Mouse (Mus musculus): Measurements from ENCODE around the gene Mlxipl.

Mlxipl gene

DNA sequence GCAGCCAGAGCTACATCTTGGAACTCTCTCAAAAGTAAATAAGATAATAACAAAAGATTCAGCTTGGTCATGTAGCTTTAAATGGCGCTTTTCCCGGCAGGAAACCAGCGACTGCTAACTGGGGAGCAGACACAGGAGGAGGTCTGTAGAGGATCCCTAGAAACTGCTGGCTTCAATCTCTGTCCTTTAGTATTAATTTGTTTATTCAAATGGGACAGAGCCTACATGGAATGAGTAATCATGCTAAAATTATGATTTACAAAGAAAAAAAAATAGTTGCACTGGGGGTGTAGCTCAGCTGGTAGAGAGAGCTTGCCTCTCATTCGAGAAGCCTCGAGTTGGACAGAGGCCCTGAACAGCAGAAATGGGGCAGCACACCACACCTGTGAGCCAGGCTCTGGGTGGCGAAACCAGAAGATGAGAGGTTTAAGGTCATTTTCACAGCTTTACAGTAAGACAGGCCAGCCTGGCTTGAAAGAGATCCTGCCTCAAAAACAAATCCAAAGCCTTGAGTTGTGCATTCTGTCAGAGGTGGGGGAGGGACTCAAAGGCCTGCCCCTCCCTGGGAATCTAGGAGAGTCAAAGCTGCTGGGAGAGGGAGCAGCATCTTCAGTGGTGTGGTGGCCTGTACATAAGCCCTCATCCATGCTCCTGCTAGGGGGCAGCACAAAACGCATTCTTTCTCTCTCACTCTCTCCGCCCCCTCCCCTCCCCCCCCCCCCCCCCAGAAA, 93.6 kb downstream of the Mlxipl start:
- no peak for DNase-seq (ENCODE audit: extremely low read depth, low read depth)

DNA sequence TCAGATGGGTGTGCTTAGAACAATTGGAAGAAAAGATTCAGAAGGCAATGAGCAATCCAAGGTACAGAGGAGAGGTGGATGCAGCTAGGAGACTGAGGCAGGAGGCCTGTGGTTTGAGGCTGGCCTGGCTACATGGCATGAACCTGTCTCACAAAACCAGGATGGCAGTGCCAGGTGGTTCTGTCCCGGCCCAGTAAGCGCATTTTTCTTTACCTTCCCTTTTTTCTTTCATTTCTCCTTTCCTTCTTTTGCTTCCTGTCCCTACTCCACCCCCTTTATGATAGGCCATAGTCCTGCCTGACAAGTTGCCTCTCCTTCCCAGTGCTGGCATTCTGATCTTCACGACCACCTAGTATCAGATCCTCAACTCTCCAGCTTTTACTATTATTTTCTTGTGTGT, 95.3 kb downstream of the Mlxipl start:
- DNase-seq (ENCODE audit: extremely low read depth, low read depth), result no peak

DNA sequence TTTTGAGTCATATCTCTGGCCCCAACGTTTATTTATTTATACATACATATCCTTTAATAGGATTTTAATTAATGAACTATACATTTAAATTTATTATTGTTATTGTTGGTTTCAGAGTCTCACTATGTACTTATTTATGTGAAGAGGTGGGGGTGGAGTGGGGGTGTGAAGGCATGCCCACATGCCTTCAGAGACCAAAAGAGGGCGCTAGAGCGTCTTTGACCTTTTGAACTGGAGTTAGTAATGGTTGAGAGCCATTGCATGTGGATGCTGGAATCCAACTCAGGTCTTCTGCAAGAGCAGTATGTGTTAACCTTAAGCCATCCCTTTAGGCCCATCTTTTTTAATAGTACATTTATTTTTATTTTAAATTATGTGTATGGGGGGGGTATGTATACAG, 95.9 kb downstream of the Mlxipl start:
- DNase-seq (ENCODE audit: extremely low read depth, low read depth), result no peak

DNA sequence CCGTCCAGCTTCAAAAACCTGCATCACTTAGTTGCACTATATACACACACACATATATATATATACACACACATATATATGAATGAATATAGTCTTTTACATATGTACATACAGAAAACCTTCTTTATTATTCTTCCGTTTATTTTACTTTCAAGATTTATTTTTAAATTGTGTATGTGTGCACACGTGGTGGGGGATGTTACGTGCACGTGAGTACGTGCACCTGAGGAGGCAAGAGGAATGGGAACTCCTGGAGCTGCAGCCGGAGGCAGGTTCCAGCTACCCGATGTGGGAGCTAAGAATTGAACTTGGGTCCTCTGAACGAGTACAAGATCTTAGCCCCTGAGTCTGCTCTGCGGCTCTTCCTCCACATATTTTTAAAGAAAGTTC, 96.5 kb downstream of the Mlxipl start:
- DNase-seq (ENCODE audit: extremely low read depth, low read depth), result no peak

DNA sequence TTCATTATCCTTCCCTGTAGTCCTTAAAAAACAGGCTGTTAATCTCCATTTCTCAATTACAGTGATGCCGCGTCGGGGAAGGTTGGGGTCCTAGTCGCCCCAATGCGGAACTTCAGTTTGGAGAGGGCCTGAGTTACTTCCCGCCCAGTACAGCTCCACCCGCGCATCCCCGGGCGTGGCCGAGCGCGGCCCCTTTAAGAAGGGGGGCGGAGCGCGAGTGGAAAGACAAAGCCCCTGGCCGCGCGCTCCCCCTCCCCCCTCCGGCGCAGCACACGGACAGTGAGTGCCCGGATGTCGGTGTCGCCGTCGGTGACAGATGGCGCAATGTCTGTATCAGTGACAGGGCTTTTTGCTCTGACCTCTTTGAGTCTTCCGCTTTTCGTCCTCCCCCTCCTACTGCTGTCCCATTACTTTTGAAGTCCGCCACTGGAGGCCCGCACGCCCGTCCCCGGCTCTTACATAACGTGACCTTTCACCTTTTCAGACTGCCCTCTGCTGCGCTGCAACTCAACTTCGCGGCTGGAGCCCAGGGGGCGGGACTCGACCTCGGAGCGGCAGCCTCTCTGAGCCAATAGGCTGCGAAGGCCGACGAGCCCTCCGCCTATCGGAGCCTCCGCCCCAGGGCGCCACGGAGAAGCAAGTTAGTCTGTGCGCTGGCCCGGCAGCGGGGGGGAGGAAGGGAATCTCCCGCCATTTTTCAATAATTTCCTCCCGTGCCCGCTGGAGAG, 97.1 kb downstream of the Mlxipl start, which contains the start of gene Baz1b:
Baz1b (plus strand) TSS at position 644 of the 728 bp plus-strand sequence.
- peak; percentile 90 for DNase-seq (ENCODE audit: extremely low read depth, low read depth)

DNA sequence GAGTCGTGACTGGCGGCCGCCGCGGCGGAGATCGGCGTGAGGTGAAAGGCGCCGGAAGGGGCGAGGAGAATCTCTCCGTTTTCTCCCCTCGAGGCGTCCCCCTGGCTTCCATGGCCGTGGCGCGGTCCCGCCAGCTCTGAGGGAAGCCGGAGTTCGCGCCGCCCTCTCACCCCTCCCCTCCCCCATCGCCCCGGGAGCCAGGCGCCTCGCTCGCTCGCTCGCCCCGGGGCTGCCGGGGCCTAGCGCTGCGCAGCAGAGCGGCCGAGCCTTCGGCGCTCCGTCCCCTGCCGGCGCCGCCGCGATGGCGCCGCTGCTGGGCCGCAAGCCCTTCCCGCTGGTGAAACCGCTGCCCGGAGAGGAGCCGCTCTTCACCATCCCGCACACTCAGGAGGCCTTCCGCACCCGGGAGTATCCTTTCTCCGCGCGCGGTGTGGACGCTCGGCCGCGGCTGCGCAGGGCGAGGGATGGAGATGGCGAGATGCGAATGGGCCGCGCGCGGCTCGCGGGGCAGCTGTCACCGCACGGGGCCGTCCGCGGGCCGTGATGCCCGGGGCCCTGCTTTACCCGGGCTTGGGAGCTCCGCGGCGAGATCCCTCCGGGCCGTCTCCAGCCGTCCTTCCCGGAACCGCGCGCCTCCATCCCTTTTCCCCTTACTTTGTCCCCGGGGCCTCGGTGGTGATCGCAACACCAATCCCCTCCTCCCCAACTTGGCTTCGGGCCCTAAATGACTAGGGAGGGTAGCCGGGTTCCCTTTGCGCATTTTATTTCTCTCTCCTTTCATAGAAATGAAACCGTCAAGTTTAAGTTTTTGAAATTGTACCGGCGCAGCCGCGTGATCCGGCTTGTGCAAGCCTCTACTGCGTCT, 97.9 kb downstream of the Mlxipl start:
- DNase-seq (ENCODE audit: extremely low read depth, low read depth), result no peak

All from MEL-GATA-1-ER (cell line).